Mouse (Mus musculus): ENCODE results near the gene Nuf2.

Gene Nuf2

GRCm38 (mm10) chr1:169482596-169483335 lies 48.5 kb downstream of the Nuf2 start:
- in situ Hi-C loops (cut with MboI; ENCODE audit: low sequenced_read_pairs): no loop called here

DNA sequence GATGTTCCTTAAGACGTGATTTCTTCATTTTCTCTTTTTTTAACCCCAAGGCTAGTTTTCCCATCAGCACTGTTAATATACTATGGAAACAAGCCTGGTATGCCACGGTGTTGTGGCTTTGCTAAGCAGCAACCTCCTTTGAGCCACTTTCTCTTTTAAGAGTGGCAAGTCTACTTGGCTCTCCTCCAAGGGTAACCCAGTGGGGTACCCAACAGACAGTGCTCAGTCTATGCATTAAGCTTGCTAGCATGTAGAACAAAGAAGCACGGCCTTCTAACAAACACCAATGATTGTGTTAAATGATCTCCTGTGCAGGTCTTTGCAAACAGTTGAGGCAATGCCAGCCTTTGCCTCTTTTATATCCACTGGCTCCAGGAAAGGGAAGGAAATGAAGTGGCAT lies 60.1 kb downstream of the Nuf2 start:
- in situ Hi-C loops (cut with MboI; ENCODE audit: low sequenced_read_pairs): no loop called here

DNA sequence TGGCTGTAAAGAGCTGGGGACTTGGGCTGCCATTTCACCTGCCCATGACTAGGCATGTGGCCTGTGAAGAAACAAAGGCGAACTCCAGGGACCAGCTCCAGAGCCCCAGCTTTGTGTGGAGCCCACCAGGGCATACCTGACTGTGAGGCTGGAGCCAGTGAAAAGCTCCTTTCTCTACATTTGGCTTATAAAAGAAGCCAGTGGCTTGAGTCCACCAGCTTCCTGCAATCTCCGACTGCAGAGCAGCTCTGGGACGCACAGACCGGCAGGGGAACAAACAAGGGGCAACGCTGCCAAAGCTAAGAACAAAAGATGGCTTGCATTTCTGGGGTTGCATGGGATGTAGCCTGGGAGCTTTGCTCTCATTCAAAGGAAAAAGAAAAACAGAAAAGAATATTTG lies 63.5 kb downstream of the Nuf2 start:
- in situ Hi-C loops (cut with MboI; ENCODE audit: low sequenced_read_pairs): no loop called here

- in situ Hi-C loops (cut with MboI; ENCODE audit: low sequenced_read_pairs): no loop called here
Observed at GRCm38 (mm10) chr1:169462386-169463115, 68.7 kb downstream of the Nuf2 start.

DNA sequence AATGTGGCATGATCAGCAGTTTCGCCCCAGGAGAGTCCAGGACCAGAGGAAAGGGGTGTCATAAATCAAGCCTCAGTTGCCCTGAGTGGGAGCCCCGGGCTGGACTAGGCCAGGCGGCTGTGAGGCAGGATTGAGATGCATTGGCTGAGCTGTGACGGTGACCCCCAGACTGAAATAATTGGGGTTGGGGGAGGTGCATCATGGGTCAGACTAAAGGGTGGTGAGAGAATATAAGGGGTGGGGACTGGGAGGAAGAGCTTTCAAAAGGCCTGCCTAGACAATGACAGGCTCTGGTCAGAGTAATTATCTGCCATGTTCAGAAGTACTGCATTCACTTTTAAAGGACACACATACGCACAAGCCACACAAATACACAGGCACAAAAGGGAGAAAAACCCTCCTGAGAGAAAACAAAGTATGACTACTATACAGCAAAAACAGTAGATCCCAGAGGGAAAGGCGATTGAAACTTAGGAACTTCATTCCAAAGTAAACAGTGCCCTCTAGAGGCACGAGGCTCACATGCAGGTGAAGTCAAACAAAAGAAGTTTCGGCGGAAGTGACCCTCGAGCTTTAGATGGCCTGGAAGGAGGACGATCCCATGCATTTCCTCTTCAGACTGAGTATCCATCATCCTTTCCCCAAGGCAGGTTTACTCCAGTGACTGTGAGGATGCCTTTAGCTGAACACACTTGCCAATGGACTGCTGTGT lies 72.0 kb downstream of the Nuf2 start:
- in situ Hi-C loops (cut with MboI; ENCODE audit: low sequenced_read_pairs): no loop called here
